Mouse (Mus musculus): Measurements from ENCODE around the gene Arhgap17. TPM values are rescaled to one million over a fixed set of nuclear protein-coding genes. Genes with fewer than 3 reads are reported as not detected.

Arhgap17 gene
- polyA plus RNA-seq, 1 experiment from 2014 or later, result 10.1 TPM

DNA sequence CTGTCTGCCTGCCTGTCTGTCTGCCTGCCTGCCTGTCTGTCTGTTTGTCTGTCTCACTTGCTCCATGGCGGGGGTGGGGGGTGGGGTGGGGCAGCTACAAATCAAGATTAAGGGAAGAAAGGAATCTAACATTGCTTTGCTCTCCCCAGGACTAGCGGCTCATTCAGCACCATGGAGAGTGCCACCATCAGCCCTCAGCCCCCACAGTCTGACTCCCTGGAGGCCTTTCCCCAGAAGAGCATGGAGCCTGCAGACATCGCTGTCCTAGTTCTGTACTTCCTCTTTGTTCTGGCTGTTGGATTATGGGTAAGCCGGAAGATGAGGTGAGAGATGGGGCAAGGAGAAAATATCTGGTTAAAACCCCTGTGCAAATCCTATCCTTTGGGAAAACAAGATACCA, 134.3 kb downstream of the Arhgap17 start:
- no peak overlapping the region for H3K27ac ChIP-seq (ENCODE audit: low read length)
- H3K27me3 ChIP-seq (ENCODE audit: control insufficient read depth, insufficient read depth, low read depth, low read length), result no peaks in the 10 kb centered on the region
- 15% methylated on average over 4 of the region's 4 CpGs for WGBS (ENCODE audit: insufficient replicate concordance)
- no peak overlapping the region for H3K4me2 ChIP-seq (ENCODE audit: low read depth, low read length)
- H3K9ac ChIP-seq (ENCODE audit: low read depth, low read length), result no peak overlapping the region
- H3K4me1 ChIP-seq (ENCODE audit: control insufficient read depth, low read depth, low read length), result no peaks in the 10 kb centered on the region
- no peaks in the 10 kb centered on the region for H3K9me3 ChIP-seq (replicated peaks; ENCODE audit: control insufficient read depth, low read length)
- no peak for ATAC-seq (ENCODE audit: low read depth)
- H3K36me3 ChIP-seq (ENCODE audit: control insufficient read depth, insufficient read depth), result no peaks in the 10 kb centered on the region
- H3K4me3 ChIP-seq (ENCODE audit: low read depth, low read length), result no peak overlapping the region

Other genes starting within 250 kb of the Arhgap17 start
- 11.9 and 12.7 TPM in 2 replicates for gene Tnrc6a, start 246.0 kb downstream of the Arhgap17 start, polyA plus RNA-seq (2015; fragmentation: Nextera tagmentation; extraction: Ambion mirVana)
- 0.21 and 0.58 TPM in 2 replicates for gene Slc5a11, start 155.1 kb downstream of the Arhgap17 start, polyA plus RNA-seq (2015; fragmentation: Nextera tagmentation; extraction: Ambion mirVana)
- gene Lcmt1, start 131 bp downstream of the Arhgap17 start, polyA plus RNA-seq (2015; fragmentation: Nextera tagmentation; extraction: Ambion mirVana), result 18.4 and 19.8 TPM in 2 replicates
- 86.1 and 125 TPM in 2 replicates for gene Aqp8, start 92.4 kb upstream of the Arhgap17 start, polyA plus RNA-seq (2015; fragmentation: Nextera tagmentation; extraction: Ambion mirVana)
- gene Zkscan2, start 130.5 kb upstream of the Arhgap17 start, polyA plus RNA-seq (2015; fragmentation: Nextera tagmentation; extraction: Ambion mirVana), result 0.06 and 0.13 TPM in 2 replicates